Mouse (Mus musculus) natural killer cell, adult 2 months (primary cell): ENCODE measurements around the gene Elane.
A peak's percentile ranks its signal among the peaks of the same experiment; 100 is the strongest.

Experiments used
- DNase-seq, 2 experiments: peaks; one replicate each; pipeline ENCODE4 v3.0.0; 2022; ENCODE audit warnings: low spot score in 2 of 2

Gene Elane

DNA sequence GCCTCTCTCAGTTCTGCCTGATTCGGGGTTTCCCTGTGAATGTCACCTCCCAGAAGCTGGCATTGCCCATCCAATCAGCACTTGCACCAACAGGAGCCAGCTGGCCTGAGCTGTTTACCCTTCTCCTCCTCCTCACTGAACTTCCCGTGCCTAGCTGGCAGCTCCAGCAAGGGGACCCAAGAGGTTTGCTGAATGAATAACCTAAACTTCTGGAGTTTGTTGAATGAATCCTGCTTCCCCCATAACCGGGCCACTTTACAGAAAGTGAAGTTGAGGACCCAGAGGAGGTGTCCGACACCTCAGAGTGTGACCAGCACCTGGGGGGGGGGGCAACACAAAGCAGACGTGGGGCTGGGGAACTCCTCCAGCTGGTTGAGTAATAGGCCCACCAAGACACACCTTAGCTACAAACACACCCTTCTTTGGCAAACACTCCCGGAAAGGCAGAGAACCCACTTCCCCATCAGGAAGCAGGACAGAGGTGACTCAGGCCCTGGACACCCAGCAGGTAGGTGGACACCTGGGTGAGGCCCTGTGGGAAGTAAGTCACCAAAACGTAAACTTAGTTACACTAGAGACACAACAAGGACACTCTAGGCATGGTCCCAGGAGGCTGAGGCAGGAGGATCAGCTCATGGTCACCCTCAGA is 29.0 kb downstream of the Elane start:
- no peak for DNase-seq

DNA sequence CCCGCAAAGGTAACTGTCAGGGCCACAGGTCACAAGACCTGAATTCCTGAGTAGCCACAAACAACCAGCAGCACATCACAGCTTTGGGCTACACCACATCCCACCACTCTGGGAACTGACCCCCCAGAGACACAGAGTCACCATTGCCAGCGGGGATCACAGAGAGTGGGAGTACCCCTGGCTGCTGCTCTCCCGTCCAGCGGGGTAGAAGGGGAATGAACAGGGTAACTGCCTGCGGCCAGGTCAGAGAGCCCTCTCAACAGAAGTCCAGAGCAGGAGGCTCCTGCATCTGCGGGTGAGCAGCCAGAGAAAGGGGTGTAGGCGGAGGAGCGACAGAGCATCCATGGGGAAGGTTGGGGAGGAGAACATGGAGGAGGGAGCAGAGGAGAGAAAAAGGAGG is 30.0 kb downstream of the Elane start:
- no peak for DNase-seq

DNA sequence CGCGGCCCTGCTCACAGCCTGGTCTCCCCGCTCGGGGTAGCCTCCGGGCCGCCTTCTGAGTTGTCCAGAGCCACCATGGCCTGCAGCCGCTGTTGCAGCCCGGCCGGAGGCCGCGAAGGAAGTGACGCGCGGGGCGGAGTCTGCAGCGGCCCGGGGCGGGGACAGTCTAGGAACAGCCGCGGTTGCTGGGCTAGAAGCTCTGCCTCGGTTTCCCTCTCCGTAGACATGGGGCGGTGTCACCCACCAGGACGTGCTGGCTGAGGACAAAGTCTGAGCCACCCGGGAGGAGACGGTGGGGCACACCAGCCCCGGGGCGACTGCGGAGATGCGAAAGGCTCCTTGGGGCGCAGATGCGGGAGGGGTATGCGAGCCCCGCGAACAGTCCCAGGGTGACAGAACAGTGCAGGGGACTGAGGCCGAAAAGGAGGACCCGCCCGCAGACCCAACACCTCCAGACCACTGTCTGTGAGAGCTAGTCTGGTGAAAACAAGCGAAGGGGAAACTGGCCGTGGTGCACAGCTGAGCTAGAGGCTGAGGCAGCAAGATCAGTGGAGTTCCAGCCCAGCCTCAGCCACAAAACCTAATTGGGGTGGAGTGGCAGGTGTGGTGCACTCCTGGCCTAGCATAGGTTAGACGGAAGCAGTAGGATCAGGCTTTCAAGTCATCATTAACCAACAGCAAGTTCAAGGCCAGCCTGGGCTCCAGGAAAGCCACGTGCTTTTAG is 30.9 kb downstream of the Elane start, which contains the start of gene Kiss1r:
TSS of gene Kiss1r (plus strand) at position 164 of the 724 bp plus-strand sequence.
- DNase-seq = peak; percentile 78 to 80

DNA sequence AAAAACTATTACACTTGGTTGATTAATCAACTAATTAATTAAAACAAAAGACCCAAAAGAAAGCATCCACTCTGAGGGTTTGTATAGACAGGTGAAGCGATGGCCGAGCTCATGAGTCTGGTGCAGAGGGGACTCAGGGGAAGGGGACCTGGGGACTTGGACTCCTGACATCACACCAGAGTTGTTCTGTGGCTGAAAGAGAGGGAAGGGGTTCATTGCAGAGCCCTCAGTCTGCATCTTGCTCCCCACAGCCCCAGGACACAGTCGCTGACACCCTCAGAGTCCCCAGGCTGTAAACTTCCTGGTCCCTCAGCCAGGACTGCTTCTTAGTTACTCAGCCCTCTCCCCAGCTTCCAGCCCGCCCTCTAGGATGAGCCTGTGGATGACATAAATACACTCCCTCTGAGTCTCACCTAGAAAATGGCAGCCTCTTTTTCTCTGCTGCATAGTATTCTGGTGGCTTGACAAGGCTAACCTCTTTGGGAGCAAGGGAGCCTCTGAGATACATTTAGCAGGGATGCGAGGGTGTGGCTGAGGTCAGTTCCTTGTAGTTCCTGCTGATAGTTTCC is 31.6 kb downstream of the Elane start:
- DNase-seq = no peak

DNA sequence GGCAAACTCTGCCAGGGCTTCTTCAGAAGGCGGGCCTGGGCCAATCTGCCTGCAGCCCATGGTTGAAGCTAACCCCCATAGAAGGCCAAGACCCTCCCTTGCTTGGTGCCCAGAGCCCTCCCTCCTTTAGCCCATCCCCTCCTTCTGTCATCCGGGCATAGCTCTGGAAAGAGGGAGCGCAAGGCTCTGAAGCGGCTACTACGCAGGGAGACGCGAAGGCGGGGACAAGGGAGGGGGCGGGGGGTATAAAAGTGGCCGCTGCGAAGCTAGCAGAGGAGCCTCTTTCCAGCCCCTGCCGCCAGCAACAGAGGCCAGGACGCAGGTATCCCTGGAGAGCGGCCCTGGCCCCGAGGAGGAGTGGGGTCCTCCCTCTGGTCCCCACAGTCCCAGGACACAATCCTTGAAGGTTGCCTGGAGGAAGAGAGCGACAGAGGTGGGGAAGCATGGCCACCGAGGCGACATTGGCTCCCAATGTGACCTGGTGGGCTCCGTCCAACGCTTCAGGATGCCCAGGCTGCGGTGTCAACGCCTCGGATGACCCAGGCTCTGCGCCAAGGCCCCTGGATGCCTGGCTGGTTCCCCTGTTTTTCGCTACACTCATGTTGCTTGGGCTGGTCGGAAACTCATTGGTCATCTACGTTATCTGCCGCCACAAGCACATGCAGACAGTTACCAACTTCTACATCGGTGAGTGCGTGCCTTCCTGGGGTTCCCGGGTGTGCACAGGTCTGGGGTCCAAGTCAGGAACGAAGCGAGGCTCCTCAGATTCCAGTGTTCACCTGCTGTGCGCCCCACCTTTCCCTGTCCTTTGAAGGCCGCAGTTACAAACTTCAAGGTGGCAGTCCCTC is 32.4 kb downstream of the Elane start:
- DNase-seq = no peak

DNA sequence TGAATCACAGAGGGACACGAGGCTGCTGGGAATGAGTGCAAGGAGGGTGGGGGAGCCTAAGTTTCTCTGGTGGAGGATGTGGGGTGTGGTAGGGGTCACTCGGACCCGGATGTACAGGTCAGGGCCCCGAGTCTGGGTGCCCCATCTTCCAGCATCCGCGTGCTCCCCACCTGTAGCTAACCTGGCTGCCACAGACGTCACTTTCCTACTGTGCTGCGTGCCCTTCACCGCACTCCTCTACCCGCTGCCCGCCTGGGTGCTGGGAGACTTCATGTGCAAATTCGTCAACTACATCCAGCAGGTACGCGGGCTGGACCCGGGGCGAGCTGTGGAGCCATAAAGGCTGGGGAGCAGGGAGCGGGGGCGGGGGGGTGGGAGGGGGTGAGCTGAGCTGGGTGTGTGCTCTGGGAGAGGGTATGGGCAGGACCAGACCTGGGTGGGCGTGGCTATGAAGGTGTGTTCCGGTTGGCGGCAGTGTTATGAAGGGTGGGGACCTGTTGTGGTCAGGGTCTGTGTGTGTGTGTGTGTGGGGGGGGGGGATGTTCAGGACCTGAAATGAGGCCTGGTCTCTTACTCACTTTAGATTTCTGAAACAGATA is 33.3 kb downstream of the Elane start:
- DNase-seq = no peak

DNA sequence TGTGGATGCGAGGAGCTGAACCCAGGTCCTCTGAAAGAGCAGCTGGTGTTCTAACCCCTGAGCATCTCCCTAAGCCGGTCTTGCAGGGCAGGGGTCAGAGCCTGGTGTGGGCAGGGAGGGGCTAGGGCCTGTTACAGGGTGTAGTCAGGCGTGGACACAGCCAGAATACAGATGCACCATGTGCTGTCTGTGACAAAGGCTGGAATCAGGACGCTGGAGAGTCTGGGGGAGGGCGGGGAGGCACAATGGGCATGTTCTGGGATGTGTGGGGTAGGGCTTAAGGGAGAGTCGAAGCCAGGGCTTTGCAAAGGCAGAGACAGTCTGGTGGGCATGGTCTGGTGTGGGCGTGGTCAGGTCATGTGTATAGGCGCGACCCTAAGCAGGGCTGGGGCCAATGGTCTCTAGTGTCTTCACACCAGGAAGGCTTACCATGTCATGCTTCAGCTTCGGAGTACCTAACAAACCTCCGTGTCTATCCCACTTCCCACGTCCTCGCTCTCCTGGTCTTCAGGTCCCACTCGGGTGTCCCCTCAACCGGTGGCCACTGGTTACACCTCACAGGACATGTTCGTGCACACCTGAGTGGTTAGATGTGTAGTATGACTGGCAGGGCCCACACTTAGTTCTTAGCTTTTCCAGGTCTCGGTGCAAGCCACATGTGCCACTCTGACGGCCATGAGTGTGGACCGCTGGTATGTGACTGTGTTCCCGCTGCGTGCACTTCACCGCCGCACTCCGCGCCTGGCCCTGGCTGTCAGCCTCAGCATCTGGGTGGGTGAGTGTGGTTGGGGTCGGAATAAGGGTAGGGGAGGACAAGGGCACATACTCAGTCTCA is 34.2 kb downstream of the Elane start:
- DNase-seq = no peak

DNA sequence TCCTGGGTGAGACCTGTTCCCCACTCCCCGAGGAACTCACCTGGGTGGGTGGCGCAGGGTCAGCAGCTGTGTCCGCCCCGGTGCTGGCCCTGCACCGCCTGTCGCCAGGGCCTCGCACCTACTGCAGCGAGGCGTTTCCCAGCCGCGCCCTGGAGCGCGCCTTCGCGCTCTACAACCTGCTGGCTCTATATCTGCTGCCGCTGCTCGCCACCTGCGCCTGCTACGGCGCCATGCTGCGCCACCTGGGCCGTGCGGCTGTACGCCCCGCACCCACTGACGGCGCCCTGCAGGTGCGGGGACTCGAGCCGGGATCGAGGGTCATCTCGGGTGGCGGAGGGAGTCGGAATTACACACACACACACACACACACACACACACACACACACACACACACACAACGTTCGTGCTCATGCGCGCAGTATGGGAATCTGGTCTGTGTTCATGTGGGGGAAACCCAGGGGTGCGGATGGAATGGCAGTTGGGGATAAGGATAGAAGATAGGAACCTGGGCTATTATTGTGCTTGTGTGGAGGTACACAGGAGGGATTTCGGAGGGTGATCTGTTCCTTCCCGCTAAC is 35.0 kb downstream of the Elane start, which contains the start of gene R3hdm4:
TSS of gene R3hdm4 (minus strand) at position 251 of the 578 bp plus-strand sequence.
- no peak for DNase-seq

DNA sequence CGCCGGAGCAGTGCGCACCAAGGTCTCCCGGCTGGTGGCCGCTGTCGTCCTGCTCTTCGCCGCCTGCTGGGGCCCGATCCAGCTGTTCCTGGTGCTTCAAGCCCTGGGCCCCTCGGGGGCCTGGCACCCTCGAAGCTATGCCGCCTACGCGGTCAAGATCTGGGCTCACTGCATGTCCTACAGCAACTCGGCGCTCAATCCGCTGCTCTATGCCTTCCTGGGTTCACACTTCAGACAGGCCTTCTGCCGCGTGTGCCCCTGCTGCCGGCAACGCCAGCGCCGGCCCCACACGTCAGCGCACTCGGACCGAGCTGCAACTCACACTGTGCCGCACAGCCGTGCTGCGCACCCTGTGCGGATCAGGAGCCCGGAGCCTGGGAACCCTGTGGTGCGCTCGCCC is 35.5 kb downstream of the Elane start:
- DNase-seq = no peak

DNA sequence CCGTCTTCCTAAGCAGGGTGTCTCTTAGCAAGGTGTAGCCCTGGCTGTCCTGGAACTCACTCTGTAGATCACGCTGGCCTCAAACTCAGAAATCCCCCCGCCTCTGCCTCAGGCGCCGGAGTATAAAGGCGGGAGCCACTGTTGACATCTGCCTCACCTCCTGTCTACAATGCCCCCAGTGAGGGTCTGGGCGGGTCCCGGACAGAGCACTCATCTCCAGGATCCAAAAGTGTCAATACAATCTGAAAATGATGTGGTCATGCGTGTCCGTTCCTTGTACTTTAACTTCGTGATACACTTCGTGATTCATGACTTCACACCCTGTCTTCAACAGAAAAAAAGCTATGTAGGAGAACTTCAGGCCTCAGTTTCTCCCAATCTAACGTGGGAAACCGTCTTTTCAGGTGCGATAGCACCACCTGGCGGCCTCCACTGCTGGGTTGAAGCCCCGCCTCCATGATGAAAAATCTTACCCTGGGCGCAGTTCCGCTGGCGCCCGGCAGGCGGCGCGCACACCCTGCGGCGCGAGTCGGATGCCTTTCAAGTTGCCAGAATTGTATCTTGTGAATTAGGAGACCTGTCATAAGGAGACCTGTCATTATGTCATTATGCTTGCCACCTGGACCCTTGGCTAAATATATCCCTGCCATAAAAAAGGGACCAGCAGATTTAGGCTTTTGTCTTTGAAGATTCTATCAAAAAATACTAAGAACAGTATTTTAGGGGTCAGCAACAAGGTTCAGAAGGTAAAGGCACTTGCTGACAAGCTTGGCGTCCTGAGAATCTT is 39.1 kb downstream of the Elane start:
- DNase-seq = peak; percentile 91 to 94

DNA sequence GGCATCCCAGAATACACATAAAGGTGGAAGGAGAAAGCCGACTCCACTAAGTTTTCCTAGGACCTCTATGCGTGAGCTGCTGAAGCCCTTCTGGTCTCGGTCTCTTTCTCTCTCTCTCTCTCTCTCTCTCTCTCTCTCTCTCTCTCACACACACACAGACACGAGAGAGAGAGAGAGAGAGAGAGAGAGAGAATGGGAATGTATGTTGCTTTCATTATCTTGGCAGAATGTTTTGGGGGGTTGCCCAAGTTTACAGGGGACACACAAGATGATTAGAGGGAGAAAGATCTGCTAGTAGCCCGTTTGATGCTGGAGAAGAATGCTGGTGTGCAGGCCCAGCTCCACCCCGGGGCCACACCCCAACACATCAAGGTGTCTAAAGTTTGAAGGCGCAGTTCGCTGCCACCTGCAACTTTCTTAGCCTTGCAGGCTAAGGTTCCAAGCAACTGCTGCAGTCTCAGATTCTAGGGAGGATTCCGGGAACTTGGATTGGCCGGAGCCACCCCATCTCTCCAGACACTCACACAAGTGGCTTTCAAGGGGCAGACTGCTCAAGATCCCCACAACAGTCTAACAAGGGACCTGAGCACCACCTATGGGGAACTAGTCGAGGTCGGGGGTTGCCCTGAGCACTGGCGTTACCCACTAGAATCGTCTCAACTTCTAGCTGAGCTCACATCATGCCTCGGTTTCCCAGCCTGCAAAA is 39.9 kb downstream of the Elane start:
- DNase-seq = peak; percentile 26 to 47

DNA sequence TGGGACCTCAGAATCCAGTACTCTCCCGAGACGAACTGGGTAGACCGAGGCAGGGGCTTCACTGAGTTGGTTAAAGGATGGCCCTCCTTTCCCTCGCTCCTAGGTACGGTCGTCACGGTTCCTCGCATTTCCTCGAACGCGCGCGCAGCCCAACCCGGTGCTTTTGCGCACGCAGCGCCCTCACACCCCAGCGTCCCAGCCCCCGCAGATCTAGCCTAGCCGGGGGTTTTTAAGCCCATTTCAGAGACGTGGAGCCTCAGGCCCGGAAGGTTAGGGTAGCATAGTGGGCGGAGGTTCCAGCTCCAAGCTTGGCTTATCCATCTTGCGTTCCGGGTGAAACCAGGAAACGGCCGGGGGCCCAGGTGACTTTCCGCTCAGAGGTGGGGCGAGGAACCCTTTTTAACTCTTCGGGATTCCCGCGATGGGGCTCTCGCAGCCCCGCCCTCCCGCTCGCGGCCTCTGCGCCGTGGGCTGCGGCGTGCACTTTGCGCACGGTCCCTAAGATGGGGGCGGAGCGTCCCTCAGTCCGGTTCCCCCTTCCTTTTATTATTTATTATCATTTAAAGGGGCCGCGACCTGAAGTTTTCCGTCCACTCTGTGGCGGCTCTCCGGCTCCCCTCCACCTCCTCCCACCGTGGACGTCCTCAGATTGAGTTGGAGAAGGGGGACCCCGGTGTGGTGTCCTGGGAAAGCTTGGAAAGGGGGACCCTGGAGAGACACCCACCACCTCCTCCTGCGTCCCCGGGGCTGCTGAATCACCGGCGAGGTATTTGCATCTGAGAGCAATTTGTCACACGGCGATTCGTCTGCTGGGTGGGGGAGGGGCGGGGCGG is 40.7 kb downstream of the Elane start, which contains the start of gene Arid3a:
TSS of gene Arid3a (plus strand) at position 553 of the 833 bp plus-strand sequence.
- DNase-seq = peak; percentile 82 to 87

DNA sequence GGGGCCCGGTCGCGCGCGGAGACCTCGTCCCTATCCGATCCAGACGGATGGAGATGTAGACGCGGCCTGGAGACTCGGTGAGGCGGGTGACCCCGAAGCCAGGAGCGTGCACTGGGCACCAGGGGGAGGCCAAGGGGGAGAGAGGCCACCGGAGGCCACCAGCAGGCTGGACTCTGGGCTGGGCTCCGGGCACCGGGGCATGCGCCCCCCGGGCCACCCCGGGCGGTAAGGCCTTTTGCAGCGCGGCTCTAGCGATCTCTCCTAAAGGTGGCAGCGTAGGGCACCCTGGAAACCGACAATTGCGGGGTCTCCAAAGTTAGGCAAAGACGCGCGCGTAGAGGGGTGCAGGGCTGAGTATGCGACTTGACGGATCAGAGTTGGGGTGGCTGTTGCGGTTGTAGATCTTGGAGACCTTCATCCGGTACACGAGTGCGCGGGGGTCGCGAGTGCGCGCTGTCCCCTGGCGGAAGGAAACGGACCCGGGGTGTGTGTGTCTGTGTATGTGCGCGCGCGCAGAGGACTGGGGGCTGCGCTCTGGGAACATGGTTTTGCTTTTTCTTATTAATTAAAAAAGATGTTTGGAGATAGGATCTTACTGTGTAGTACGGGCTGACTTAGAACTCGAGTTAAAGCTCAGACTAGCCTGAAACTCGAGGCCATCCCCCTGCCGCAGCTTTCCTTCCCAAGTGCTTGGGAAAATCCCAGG is 41.4 kb downstream of the Elane start:
- peak; percentile 46 to 51 for DNase-seq

DNA sequence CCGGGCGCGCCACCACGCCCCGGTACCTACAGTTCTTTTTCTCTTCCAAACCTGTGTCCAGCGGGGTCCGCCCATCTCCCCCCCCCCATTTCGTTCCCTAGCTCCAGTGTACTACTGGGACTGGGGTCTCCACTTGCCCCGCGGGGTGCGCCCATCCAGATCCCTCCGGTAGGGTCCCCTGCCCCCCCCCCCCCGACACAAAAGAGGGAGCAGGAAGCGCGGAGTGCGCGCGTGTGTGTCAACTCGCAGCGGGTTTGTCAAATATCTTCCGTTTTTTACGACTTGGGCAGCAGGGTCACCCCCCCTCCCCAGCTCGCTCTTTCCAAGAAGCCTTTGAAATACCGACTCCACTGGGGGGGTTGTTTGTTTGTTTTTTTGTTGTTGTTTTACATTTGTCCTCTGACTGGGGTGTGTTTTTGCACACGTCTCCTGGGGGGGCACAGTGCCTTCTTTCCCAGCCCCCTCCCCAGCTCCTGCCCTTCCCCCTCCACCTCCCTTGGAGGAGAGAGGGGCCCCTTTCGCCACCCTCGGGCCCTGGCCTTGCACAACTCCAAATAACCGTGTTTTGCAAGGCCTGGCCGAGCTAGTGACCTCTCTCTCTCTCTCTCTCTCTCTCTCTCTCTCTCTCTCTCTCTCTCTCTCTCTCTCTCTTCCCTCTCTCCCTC is 42.1 kb downstream of the Elane start:
- DNase-seq = peak; percentile 24 to 34

DNA sequence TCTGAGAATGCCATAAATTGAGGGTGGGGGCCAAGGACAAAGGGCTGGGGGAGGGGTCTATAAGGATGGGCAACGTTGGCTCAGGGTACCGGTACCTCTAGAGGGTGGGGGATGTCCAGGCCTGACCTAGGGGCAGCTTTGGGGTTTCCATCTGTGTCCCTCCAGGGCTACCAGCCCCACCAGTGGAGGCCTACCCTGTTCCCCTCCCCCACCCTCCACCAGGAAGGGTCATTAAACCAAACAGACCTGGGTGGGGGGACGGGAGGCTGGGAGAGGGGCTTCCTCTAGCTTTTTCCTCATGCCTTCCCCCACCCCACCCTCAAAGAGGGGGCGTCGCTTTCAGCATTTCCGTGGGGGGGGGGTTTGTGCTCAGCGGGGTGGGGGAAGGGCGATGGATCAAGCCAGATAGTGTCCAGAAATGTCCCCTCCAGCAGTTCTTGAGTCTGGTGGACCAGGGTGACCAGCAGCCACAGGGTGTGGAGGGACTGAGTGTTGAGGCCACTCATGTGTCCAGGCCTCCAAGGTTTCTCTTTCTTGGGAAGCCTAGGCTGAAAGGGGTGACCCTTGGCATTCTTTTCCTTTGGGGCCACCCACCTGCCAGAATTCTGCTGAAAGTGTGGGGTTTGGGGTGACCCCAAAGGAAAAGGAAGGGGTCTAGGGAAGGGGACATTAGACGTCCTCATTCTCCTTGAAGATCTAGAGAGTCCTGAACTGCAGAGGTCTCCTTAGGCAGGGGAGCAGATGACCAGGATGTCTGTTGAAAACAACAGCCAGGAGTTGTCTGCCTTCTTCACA is 43.1 kb downstream of the Elane start:
- no peak for DNase-seq
